Mouse (Mus musculus) yolk sac, embryonic 10.5 days (tissue): ENCODE measurements around the gene Eppin.
"Not testable (repeated sequence)": the region's sequence is repeated elsewhere in the genome, so short reads cannot be mapped to it uniquely, and the experiment has no call there.

ENCODE experiments used
- DNase-seq: peaks from one replicate; pipeline ENCODE4 v3.0.0-alpha.2; 2017; ENCODE audit warnings: low spot score

Eppin gene

DNA sequence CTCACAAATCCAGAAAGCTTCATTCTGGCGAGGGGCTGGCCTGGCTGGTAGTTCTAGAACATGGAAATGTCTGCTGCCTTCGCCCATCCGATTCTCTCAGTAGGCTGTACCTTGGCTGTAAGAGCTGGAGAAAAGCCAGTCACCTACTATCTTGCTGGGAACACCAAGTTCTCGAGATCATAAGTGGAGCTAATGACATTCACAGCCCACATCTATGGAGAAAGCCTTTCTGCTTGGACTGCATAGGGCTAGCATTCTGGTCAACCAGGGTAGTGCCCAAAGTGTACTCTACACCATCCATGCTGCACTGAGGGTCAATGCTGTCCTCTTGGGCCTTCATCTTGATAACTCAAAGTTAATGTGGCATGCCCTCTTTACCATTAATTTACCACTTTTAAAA is at the start of gene Eppin:
TSS of gene Eppin (minus strand) at position 101 of the 400 bp plus-strand sequence.
- DNase-seq = no peak

DNA sequence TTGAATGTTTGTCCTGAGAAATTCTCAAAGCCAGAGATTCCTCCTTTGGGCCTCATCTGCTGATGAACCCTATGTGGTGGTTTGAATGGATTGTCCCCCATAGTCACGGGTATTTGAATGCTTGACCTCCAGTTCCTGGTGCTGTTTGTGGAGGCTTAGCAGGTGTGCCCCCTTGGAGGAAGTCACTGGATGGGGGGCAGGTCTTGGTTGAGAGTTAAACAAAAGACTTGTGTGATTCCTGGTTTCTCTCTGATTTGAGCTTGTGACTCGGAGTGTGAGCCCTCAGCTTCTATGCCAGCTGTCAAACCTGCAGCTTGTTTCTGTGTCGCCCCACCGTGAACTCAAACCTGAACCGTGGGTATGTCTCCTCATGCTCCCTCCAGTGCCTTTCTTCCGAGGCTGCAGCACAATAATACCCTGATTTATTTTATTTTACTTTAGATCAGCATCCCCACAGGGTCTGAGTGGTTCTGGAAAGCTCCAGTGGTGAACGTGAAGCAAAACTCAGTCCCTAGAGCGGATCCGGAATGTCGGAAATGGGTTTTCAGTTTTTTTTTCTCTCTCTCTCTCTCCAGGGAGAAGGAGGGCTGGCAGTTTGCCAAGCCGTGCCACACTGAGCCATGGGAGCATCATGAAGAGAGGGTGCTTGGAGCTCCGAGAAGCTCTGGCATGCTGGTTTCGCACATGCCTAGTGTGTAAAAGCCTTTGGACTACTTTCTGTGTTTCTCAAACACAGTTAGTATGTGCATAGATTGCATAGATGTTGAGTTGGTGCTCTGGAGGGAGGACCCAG is 48.7 kb upstream of the Eppin start:
- no peak for DNase-seq

DNA sequence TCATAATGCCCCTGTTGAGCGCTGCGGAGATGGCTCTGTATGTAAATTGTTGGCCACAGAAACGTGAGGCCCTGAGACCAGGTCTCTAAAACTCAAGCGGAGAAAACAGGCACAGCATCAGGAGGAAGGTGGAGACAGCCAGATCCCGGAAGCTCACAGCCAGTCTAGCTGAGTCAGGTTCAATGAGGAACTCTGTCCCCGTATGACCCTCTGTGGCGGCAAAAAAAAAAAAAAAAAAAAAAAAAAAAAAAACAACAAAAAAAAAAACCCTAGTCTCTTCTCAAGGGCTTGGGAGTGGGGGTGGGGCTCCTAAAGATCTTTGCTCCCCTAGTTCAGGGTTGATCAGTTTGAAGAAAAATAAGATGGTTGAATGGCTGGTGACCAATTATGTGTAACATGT is 47.7 kb upstream of the Eppin start:
- DNase-seq = no peak

DNA sequence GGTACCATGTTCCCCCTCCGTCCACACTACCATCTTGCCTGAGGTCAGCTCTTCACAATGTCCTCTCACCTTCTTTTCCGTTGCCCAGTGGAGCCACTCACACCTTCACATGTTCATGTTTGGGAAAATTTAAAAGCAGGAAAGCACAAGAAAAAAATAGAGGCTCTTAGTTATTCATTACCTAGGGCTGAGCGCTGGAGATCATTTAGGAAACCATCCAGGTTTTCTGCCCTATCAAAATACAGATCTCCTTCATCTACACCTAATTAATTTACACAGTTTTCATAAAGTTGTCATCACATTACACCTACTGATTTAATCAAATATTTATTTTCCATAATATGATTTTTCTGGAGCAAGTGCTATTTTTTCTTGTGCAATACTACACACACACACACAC is 45.3 kb upstream of the Eppin start, which contains the start of gene Wfdc16:
TSS of gene Wfdc16 (minus strand) at position 101 of the 400 bp plus-strand sequence.
- no peak for DNase-seq

DNA sequence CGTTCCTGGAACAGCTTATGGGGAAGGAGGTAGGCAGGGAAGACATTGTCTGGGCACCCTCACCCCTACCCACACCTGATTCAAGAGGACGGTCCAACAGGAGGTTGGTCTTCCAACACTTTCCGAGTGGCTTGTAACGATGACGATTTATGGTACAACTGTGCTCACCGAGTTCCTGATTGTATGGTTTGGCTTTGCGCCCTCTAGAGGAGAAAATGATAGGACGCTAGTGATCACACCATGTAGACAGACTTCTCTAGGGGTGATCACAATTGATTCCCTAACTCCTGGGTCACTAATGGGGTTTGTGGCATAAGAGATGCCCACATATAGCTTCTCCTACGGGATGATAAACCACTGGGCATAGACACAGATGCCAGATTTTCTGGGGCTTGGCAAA is 41.9 kb upstream of the Eppin start:
- no peak for DNase-seq

DNA sequence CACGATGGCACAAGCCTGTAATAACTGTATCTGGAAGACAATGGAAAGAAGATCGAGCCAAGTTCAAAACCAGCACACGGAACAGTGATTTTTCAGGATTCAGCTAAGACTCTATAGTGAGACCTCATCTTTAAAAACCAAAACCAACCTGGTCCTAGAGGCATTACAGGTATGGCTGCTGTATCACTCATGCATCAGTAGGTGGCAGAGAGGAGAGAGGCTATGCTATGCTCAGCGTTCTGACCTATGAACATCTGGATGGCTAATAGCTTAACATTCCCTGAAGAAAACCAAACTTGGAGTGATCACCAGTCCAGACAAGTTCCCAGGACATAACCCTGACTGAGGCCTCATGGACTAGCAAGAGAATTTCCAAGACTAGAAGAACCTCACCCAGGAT is 28.4 kb upstream of the Eppin start:
- DNase-seq = no peak

DNA sequence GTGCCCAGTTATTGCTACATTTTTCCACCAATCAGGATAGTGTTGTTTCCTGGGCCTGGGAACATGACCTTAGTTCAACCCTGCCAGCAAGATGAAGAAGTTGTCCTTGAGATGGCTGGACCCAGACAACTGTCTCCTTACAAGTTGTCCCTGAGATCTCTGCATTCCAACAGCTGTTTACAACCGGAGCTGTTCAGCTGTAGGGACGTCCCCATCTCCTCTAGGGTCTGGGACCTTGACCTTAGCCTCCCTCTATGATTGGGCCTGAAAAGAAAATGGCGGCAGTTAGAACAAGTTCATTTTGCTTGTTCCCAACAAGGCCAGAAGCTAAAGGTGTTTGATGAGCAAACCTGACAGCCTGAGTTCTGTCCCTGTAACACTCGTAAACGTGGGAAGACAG is 25.7 kb upstream of the Eppin start:
- no peak for DNase-seq

DNA sequence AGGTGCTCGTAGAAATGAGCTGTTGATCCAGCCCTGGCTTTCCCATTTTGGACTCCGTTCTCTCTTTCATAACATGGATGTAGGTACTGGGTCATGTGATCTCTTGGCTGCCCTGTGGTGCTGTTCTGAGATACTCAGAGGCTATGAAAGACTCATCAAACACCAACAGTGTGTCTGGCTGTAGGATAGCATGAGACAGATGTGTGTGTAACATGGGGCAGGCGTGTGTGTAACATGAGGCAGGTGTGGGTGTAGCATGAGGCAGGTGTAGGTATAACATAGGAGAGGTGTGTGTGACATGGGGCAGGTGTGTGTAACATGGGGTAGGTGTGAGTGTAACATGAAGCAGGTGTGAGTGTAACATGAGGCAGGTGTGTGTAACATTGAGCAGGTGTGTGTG is 22.0 kb upstream of the Eppin start:
- DNase-seq = no peak

DNA sequence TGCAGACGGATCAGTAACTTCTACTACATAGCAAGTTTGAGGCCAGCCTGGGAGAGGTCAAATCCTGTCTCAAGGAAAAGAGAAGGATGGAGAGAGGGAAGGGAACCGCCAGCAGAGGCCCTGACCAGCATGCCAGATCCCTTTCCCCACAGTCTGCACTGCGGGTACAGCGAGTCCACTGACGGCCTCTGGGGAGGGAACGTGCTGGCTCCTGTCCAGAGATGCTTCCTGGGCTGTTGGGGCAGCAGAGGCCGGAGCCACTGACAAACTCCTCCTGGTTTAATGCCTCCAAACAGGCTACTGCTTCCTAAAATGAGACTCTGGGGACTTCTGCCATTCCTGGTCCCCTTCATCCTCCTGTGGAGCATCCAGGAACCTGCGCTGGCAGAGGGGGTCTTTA is 20.1 kb upstream of the Eppin start, which contains the start of the genes Wfdc6b and Wfdc8:
TSS of gene Wfdc6b (plus strand) at position 52 of the 400 bp plus-strand sequence.
TSS of gene Wfdc8 (minus strand) at position 156 of the 400 bp plus-strand sequence.
- DNase-seq = not testable (repeated sequence)

DNA sequence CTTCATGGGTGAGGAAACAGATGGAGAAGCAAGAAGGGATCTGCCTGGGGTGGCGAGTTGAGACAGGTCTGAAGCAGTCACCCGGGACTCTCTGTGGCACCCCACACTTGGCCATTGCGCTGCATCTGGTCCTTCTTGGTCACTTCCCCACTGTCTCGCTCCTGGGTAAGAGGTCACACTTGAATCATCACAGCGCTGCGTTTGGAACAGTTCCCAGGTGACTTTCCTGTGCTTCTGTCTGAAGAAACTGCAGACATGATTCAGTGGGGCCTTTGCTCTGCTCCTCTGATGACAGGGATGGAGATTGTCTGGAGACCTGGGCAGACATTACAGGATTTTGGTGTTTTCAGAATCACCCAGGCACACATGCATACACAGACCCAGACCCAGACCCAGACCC is 15.4 kb upstream of the Eppin start:
- DNase-seq = no peak

DNA sequence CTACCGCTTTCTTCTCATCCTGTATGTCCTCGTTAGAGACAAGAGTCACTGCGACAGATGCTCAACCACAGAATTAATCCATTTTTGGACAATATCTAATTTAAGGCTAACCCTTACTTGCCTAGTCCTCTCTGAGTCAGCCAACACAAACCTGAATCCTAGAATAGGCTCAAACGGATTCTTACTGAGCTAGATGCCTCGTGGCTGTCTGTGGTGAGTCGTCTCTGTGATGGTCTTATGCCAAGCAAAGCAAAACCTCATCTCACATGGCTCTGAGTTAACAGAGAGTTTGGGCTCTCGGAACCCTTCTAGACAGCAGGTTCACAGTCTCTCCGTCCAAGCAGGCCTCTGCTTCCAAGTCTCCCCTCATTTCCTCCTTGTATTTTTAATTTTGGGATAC is 11.0 kb upstream of the Eppin start:
- no peak for DNase-seq

DNA sequence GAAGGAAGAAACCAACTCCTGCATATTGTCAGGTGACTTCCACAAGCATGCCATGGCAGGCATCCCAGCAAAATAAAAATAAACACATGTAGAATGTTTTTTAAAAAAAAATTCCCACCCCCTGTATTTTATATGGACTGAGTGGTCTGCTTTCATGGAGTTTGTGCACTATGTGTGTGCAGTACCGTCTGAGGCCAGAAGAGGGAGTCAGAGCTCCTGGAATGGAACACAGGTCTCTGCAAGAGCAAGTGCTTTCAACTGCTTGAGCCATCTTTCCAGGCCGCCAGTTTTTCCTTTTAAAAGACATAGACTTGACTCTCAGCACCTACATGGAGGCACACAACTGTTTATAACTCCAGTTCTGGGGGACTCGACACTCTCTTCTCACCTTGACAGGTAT is 10.1 kb upstream of the Eppin start:
- DNase-seq = no peak

DNA sequence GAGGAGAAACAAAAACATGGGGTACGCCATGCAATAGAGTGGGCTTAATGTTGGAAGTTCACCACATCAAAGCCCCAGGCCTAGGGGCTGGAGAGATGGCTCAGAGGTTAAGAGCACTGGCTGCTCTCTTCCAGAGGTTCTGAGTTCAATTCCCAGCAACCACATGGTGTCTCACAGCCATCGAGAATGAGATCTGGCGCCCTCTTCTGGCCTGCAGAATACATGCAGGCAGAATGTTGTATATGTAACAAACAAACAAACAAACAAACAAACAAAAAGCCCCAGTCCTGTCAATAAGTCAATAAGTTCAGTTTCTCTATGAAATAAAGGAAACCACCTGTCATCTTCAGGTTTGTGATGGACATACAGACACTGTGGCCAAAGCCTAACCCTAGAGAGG is 6.8 kb upstream of the Eppin start:
- no peak for DNase-seq

DNA sequence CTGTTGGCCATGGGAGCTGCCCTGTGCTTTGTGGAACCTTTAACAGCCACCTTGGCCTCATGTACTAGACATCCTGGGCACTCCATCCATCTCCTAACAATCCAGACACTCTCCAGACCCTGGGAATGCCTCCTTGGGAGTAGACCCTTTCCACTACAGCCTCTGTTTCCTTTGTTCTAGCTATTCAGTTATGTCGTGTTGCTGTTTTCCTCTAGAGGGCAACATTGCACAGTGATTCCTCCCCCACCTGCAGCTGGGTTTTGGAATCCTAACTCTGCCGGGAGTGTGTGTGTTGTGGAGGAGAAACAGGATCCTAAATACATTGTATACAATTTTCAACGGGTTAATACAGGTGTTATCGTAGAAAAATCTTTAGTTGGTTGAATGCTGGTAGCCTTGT is 1.4 kb downstream of the Eppin start:
- peak; percentile 37 for DNase-seq

DNA sequence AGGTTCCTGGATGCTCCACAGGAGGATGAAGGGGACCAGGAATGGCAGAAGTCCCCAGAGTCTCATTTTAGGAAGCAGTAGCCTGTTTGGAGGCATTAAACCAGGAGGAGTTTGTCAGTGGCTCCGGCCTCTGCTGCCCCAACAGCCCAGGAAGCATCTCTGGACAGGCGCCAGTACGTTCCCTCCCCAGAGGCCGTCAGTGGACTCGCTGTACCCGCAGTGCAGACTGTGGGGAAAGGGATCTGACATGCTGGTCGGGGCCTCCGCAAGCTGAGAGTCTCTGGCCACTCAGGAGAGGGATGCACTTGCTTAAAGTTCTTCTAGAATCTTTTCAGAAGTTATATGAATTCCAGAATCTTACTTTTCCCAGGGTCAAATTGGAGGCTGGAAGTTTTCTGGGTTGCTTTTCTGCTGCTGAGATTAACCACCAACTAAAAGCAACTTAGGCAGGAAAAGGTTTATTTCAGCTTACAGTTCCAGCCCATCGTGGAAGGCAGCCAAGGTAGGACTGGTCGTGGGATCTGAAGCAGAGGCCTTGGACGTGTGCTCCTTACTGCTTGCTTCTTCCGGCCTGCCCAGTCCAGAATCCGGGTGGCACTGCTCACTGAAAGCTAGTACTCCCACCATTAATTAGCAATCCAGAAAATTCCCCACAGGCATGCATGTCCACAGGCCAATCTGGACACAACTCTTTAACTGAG is 8.2 kb downstream of the Eppin start, which contains the start of gene Wfdc6a:
TSS of gene Wfdc6a (minus strand) at position 423 of the 701 bp plus-strand sequence.
- DNase-seq = not testable (repeated sequence)

DNA sequence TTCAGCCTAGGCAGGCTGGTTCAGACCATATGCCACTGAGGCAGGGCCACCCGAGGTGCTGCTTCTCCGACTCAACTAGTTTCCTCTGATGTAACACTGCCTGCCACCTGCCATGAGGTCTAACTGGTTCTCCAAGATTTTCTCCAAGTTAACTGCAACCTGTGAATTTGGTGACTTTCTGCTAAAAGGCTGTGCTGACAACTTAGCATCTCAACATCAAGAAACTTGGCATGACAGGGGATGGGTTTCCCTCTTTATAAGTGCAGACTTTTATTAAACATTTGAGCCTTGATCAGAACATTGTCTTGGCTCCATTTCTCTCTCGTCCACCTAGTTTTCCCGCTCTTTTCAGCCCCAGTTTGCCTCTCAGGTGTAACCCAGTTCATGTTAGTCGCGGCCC is 20.0 kb downstream of the Eppin start, which contains the start of gene Spint3:
TSS of gene Spint3 (minus strand) at position 101 of the 400 bp plus-strand sequence.
- not testable (repeated sequence) for DNase-seq

DNA sequence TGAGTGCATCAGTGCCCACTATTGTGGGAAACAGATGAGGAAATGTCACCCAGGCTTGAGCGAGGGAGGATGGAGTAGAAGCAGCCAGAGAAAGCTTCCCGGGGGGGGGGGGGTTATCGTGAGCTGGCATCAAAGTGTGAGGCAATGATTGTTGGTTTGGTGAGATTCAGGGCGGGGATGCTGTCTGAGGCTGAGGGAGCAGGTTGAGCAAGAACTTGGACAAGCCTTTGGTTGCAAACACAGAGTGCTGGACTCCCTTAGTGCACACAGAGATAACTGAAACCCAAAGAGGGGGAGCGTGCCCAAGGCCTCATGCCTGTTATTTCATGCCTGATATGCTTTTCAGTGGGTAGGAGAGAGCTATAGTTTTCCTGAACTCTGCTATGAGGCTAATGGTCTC is 25.9 kb downstream of the Eppin start:
- DNase-seq = no peak

DNA sequence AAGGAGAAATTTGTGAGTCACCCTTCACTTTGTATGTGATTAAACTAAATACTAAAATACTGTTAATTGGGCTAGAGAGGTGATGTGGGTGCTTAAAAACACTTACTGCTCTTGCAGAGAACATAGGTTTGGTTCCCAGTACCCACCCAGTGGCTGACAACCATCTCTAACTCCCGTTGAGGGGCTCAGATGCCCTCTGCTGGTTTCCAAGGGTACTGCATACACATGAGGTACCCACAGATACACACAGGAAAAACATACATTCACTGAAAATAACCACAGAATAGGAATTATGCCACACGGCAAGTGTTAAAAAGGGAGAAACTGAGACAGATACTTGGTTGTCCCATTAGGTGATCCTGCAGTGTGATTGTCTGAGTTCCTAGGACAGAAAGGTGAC is 26.4 kb downstream of the Eppin start:
- no peak for DNase-seq

DNA sequence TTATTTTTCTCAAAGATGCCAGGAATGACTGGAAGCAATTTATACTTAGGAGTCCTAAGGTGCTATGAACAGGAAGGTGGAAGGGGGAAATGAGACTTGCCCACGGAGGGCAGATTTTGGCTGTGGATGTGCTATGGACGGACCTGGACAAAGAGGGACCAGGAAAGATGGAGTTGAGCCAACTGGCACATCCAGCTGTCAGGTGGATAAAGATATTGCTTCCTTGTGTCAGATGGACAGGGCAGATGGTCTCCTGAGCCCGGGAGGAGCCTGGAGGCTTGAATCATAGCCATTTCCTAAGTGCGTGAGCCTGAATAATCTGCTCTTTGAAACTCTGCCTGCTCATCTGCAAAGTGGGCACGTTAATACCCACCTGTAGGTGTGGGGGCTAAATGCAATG is 29.0 kb downstream of the Eppin start:
- no peak for DNase-seq

DNA sequence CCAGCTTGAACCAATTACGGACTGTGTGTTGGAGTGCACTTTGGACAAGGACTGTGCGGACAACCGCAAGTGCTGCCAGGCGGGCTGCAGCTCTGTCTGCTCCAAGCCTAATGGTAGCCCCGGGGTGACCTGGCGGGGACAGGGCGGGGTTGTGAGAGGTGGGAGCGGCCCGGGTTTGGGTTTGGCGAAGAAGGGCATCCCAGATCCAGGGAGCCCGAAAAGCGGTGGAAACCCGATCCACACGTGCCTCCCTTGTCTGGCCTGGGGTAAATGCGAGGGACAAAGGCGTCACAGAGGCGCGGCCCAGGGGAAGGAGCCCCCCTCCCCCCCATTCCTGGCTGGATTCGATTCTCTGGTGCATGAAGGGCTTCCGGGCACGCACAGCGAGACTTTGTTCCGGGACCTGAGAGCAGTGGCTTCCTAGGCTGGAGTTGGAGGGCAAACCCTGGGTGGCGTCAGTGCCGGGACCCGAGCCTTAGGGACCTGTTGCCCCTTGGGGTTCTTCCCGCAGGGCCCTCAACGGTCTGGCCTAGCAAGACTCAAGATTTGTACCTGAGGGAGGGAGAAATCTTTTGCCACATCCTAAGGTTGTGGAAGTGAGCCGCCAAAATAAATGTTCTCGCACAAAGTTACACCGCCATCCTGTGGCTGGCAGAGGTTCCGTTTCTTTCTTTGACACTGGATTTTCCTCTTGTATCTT is 29.9 kb downstream of the Eppin start:
- peak; percentile 42 for DNase-seq

DNA sequence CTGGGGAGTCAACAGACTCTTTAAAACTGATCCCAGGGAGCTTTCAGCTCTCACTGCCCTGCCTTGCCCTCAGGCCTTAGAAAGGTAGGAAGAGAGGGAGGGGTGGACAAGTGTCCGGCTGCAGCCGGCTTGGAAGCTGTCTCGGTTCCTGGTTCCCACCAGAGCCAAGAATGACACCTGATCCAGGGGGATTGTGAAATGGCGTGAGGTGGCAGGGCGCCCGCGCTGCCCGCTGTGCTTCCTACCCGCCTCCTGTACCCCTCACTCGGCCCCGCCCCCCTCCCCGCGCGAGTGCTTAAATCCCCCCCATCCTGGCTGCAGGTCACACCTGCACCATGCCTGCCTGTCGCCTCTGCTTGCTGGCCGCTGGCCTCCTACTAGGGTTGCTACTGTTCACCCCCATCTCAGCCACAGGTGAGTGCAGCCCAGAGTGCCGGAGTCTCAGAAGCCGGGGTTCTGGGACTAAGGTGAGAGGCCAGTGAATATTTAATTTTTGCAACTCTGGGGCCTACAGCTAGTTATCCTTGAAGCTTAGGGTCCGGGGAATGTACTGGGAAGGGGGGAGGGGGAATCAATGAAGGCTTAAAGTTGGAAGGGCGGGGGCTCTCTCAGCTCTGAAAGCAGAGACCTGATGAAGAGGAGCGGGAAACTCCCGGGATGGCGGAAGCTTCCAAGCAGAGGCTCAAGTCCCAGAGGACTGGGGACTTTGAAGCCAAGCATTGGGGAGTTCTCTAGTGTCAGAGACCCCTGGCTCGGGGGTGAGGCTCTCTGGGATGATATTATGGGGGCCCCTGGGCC is 30.8 kb downstream of the Eppin start, which contains the start of gene Wfdc2:
TSS of gene Wfdc2 (plus strand) at position 23 of the 798 bp plus-strand sequence.
- no peak for DNase-seq

DNA sequence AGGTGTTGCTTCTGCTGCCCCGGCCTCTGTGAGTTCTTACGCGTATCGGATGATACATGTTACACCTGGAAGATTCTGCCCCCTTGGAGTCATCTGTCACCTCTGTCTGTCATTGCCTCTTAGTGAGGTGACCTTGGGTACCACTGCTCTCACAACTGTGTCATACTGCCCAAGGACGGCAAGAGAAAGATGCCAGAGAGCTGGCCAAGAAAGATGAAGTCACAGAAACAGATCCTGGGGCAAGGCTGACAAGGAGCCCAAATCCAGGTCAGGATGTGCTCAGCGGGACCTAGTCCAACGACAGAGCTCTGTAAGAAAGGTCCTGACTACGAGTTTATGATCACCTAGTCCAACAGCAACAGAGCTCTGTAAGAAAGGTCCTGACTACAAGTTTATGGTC is 33.3 kb downstream of the Eppin start:
- DNase-seq = no peak
